Mouse (Mus musculus): ENCODE measurements around the gene Hist1h2bh.
"Not testable (repeated sequence)": the region's sequence is repeated elsewhere in the genome, so short reads cannot be mapped to it uniquely, and the experiment has no call there.

The Hist1h2bh gene

DNA sequence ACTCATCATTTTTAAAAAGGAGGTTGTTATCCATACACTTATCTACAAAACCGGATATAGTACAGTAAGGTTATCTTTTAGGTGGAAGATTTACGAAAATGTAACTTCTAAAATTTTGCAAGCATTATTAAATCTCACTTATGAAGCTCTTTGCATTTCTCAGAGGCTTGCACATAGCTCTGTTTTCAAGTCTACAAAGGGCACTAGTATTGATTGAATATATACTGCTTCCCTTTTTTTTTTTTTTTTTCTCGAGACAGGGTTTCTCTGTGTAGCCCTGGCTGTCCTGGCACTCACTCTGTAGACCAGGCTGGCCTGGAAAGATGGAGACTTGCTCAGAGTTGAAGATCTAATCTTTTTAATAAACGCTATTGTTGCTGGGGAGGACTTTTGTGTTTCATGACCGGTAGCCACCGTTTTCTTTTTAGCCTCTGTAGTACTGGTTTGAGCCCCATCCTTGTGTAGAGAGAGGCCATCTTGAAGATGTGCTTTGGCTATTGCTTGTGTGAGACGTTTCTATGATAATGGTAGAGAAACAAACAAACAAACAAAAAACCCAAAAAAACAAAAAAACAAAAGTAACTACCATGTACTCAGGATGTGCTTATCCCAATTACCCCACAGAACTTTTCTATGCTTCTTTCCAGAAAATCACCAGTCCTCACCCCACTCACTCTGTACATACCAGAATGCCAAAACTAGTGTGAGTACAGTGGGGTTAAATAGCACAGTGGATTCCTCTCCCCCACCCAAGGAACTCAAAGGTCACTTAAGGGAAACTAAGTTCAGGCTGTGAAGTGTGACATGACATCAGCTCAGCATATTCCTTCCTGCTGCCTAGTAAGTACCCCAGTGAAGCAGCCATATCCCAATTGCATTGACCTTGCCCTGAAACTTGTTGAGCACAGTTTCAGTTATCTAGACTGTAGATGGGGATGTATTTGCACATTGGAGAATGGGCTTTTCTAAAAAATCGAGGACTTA is 9.0 kb upstream of the Hist1h2bh start:
- DNase-seq (ENCODE audit: low read depth, low spot score), result peak; percentile 54

DNA sequence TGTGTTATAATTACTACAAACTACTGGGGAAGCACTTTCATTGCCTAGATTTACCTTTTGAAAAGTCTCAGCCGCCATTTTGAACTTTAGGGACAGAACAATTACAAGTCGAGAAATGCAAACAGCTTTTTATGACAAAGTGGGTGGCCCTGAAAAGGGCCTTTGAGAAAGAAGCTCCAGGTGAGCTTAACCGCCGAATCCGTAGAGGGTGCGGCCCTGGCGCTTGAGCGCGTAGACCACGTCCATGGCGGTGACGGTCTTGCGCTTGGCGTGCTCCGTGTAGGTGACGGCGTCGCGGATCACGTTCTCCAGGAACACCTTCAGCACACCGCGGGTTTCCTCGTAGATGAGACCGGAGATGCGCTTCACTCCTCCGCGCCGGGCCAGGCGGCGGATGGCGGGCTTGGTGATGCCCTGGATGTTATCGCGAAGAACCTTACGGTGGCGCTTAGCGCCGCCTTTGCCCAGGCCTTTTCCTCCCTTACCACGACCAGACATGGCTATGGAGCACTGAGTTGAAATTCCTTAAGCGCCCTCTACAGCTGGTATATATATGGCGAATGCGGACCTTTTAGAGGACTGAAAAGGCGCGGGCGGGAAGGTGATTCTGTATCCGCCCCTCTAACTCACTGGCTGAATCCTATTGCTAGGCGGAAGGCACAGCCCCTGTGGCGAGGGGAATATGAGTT is 8.1 kb upstream of the Hist1h2bh start, which contains the start of gene Hist1h4f:
Hist1h4f (minus strand) TSS at position 503 of the 689 bp plus-strand sequence.
- peak; percentile 95 for DNase-seq (ENCODE audit: low read depth, low spot score)

DNA sequence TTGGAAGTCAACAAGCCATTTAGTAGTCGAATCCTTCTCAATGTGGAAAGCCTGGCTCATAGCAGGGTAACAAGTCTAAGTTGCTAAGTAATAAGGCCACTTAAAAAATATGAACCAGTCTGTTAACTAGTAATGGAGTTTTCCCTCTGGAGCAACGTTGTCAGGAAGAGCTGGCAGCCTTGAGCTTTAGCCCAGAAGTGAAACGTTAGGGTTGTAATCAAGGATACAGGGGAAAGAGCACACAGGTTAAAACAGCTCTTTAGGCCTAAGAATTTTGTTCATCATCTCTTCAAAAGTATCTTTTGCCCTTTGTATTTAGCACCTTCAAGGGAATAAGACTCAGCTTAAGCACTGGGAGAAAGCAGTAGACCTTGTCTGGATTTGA is 7.6 kb upstream of the Hist1h2bh start:
- DNase-seq (ENCODE audit: low read depth, low spot score), result no peak

DNA sequence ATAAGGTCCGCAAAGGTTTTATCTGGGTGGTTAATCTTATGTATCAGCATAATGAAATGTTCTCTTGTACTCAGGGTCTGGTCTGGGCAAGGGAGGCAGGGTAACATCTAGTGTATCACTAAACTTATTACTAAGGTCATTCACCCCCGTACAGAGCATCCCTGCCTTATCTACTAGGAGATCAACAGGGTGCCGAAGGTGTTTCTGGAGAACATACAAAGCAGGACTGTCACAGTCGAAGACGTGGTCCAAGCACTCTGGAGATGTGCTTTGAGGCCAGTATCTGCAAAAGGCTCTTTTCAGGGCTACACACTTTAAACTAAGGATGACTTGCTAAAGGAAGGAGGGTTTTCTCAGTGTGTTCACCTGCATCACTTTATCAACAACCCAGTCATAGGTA is 3.5 kb upstream of the Hist1h2bh start:
- DNase-seq (ENCODE audit: low read depth, low spot score), result peak; percentile 10

GRCm38 (mm10) chr13:23544787-23545120 is 1.6 kb upstream of the Hist1h2bh start:
- peak; percentile 51 for DNase-seq (ENCODE audit: low read depth, low spot score)

DNA sequence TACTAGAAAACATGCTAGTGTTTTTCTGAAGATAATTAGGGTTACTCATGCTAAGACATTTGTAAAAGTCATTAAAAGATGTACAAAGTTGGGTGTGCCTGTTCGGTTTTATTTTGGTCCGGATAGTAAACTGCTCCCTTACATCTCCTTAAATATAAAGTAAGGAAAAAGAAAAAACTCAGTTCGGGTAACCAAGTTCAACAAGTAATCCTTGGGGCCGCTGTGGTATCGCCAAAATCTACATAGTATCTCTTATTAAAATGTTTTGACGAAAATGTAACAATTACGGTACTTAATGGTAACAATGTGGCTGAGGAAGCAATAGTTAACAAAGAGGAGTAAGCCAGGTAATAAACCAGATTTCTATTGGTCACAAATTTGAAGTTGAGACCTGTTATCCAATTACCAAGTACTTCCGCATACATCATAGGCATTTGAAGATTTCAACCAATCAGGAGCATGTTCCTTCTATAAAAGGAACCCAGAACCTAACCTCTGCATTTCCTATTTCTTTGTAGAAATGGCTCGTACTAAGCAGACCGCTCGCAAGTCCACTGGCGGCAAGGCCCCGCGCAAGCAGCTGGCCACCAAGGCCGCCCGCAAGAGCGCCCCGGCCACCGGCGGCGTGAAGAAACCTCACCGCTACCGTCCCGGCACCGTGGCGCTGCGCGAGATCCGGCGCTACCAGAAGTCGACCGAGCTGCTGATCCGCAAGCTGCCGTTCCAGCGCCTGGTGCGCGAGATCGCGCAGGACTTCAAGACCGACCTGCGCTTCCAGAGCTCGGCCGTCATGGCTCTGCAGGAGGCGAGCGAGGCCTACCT is 984 bp upstream of the Hist1h2bh start, which contains the start of gene Hist1h3f:
Hist1h3f (plus strand) TSS at position 88 of the 822 bp plus-strand sequence.
- DNase-seq (ENCODE audit: low read depth, low spot score), result peak; percentile 95

- peak; percentile 63 for DNase-seq (ENCODE audit: low read depth, low spot score)
These were observed 789 bp downstream of the Hist1h2bh start for GRCm38 (mm10) chr13:23542225-23542980.

- DNase-seq (ENCODE audit: low read depth, low spot score), result peak; percentile 14
These were observed 1.7 kb downstream of the Hist1h2bh start for GRCm38 (mm10) chr13:23541497-23541896.

GRCm38 (mm10) chr13:23539821-23540220 is 3.4 kb downstream of the Hist1h2bh start:
- not testable (repeated sequence) for DNase-seq (ENCODE audit: low read depth, low spot score)

DNA sequence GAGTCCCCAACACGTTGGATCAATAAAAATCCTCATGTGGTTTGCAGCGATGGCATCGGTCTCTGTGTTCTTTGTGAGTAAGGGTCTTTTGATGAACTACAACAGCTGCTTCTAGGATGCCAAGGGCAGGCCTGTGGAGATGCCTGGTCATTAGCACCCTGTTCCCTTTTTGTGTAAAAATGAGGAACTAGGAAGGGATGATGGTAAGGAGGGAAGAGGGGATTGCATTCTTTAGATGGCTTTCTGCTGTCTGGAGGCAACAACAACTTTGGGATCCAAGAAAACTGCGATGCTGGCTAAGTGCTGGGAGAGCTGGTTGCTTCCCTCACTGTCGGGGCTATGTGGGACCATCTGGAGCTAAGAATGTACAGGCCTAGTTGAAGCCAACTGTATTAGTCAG is 4.9 kb downstream of the Hist1h2bh start:
- DNase-seq (ENCODE audit: low read depth, low spot score), result peak; percentile 40

- DNase-seq (ENCODE audit: low read depth, low spot score), result peak; percentile 31
These were observed 6.0 kb downstream of the Hist1h2bh start for GRCm38 (mm10) chr13:23537006-23537710.

- DNase-seq (ENCODE audit: low read depth, low spot score), result peak; percentile 52
These were observed 6.9 kb downstream of the Hist1h2bh start for GRCm38 (mm10) chr13:23536076-23536822.

DNA sequence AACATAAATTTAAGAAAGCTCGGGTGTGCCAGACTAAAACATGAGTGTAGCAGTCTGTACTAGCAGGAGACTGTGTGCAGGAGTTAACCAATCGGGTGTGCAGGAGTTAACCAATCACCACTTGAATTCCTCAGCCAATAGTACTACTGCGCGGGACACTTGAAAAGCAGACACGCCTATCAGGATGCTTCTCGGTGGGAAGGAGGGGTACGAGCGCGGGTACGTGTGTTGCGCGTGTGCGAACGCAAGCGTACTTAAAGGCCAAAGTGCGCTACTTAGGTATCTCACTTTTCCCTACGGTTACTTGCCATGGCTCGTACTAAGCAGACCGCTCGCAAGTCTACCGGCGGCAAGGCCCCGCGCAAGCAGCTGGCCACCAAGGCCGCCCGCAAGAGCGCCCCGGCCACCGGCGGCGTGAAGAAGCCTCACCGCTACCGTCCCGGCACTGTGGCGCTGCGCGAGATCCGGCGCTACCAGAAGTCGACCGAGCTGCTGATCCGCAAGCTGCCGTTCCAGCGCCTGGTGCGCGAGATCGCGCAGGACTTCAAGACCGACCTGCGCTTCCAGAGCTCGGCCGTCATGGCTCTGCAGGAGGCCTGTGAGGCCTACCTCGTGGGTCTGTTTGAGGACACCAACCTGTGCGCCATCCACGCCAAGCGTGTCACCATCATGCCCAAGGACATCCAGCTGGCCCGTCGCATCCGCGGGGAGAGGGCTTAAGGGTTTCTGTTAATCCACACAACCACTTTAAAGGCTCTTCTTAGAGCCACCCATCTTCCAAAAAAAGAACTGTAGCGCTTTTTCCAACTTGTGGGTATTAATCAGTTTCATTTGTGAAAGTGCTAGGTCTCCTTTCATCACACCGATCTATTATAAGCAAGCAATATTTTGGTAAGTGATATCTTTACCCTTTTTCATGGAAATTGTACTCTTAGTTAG is 7.8 kb downstream of the Hist1h2bh start, which contains the start of gene Hist1h3g:
Hist1h3g (plus strand) TSS at position 286 of the 939 bp plus-strand sequence.
- peak; percentile 97 for DNase-seq (ENCODE audit: low read depth, low spot score)

GRCm38 (mm10) chr13:23534368-23535131 is 8.6 kb downstream of the Hist1h2bh start:
- DNase-seq (ENCODE audit: low read depth, low spot score), result no peak

- peak; percentile 94 for DNase-seq (ENCODE audit: low read depth, low spot score)
These were observed 9.4 kb downstream of the Hist1h2bh start, which contains the start of gene Hist1h2af for GRCm38 (mm10) chr13:23533560-23534367. Gene Hist1h2af, plus strand, starts transcription at chr13:23533906.

DNA sequence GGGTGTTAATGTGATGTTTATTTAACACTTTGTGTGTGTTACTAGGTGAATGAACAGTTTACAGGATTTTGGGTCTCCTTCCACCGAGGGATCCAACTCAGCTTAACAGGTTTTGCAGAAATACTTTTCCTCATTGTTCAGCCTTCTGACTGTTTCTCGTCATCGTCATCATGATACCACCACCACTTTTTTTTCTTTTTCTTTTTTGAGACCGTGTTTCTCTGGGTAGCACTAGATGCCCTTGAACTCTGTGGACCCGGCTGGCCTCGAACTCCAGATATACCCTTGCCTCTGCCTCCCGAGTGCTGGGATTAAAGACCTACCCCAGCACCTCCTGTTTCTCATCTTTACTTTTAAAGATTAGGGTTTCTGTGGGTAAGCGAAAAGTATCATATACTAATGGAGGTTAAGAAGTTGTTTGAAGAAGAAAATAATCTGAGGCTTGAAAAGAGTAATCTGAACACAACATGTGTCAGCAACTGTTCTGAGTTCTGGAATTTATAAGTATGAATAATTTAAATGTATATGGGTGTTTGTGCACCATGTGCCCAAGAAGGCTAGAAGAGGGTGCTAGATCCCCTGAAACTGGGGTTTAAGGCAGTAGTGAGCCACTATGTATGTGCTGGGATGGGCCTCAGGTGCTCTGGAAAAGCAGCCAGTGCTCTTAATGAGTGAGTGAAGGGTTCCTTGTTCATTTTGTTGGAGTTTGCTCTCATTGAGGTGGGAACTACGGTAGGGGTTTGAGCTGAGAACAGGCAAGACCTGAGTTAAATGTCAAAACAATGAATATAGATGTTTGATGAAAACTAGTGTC is 10.7 kb downstream of the Hist1h2bh start:
- DNase-seq (ENCODE audit: low read depth, low spot score), result peak; percentile 74

Measured in A20 (cell line).